Mouse (Mus musculus): ENCODE data around the gene Defb25. TPM values are rescaled to one million over a fixed set of nuclear protein-coding genes. Genes with fewer than 3 reads are reported as not detected.

Gene Defb25
- polyA plus RNA-seq, 1 experiment = not detected

DNA sequence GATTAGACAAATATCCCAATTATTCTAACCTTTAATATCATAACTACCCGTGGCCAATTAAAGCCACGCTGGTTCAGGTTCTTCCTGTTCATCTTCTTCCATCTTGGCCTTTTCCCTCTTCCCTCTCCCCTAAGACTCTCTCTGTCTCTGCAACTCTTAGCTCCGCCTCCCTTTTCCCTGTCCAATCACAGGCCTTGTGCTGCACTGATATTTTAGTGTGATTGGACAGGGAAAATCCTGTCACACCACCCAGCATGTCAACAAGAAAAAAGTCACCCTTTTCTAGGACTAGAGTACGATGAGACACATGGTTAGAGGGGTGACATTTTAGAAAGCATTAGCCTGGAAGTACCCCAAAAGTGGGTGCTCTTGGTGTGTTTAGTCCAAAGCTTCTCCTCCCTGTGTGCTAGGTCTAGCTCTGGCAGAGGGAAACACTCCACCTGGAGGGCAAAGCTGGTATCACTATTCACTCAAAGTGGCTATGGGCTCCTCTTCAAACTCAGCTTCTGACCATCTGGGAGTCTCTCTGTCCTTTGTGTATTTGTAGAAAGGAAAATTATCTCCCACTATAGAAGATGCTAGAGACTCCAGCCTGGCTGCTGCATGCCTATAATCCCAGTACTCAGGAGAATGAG lies 35.8 kb downstream of the Defb25 start:
- Histone ChIP-seq H3K27ac (ENCODE audit: insufficient read depth, low read depth, low read length) (no peak overlapping the region), H3K4me1 (ENCODE audit: control insufficient read depth, insufficient read depth, low read length) (peaks cover 5% of the 10 kb centered on the region; the same call in 1 of the 2 replicates), H3K4me3 (ENCODE audit: insufficient read depth, low read length) (no peak overlapping the region)
- TF ChIP-seq CTCF (IDR thresholded peaks at IDR 0.05; ENCODE audit: low read depth, low read length) (no peak), POLR2A (IDR thresholded peaks at IDR 0.05; ENCODE audit: borderline replicate concordance, low read depth, low read length) (no peak)

DNA sequence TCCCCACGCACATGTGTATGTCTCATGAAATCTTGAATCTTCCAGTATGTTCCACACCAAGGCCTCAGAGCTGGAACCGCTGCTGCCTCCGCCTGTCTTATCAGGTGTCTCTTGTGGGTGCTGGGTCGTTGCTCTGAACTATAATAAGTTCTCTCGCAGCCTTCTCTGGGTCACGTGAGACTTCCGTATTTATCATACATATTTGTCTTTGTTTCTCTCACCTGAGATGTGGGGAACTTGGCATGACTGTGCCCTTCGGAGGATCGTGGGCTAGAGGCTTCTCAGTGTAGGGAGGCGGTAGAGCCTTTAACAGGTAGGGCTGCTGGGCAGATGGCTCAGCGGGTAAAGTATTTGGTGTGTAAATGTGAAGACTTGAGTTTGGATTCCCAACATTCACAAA lies 42.2 kb downstream of the Defb25 start:
- TF ChIP-seq CTCF (IDR thresholded peaks at IDR 0.05; ENCODE audit: low read depth, low read length) = no peak
- TF ChIP-seq POLR2A (IDR thresholded peaks at IDR 0.05; ENCODE audit: borderline replicate concordance, low read depth, low read length) = no peak

DNA sequence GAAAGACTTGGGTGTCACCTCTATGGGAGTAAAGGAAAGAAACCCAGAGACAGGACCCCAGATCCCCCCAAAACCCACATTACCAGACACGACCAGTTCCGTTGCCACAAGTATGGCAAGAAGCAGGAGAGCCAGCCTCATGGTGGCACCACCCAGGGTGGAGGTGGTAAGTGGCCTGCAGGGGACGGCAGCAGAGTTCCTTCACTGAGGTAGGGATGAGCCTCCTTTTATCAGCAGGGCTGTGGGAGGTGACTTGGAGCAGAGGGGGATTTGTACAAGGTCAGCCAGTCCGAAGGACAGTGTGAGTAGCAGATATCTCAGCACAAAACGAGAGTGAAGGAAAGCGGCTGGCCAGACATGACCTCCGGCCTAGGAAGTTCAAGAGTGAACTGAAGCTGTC lies 42.7 kb downstream of the Defb25 start, which contains the start of gene Defb19:
Gene Defb19 (minus strand): TSS at position 206 of the 400 bp plus-strand sequence.
- Histone ChIP-seq H3K27ac (ENCODE audit: insufficient read depth, low read depth, low read length) (no peak within 1 kb of the TSS), H3K4me3 (ENCODE audit: insufficient read depth, low read length) (no peak within 1 kb of the TSS), H3K4me1 (ENCODE audit: control insufficient read depth, insufficient read depth, low read length) (no peaks in the 10 kb centered on the region)
- TF ChIP-seq CTCF (IDR thresholded peaks at IDR 0.05; ENCODE audit: low read depth, low read length) (no peak), POLR2A (IDR thresholded peaks at IDR 0.05; ENCODE audit: borderline replicate concordance, low read depth, low read length) (no peak)

More for the DNA sequence above, 42.2 kb downstream of the Defb25 start:
- H3K4me3 ChIP-seq (ENCODE audit: insufficient read depth, low read length) = no peak overlapping the region
- H3K27ac ChIP-seq (ENCODE audit: insufficient read depth, low read depth, low read length) = no peak overlapping the region
- no peaks in the 10 kb centered on the region for H3K4me1 ChIP-seq (ENCODE audit: control insufficient read depth, insufficient read depth, low read length)

DNA sequence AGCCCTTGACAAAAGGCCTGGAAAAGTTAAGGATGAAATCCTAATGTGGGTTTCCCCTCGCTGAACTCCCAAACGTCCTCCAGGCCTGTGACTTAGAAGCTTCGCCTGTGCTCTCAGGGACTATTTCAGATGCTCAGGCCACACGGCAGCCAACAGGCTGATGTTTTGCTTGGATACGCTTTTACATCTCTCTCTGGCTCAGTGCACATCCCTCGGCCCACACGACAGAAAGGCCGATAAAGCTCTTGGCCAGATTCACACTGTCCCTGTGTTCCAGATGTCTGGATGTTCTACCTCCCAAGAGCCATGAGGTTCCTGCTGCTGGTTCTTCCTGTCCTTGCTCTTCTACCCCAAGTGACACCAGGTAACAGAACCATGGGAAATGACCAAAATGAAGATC lies 49.4 kb downstream of the Defb25 start:
- Histone ChIP-seq H3K4me1 (ENCODE audit: control insufficient read depth, insufficient read depth, low read length) (no peaks in the 10 kb centered on the region), H3K4me3 (ENCODE audit: insufficient read depth, low read length) (no peak overlapping the region), H3K27ac (ENCODE audit: insufficient read depth, low read depth, low read length) (no peak overlapping the region)
- TF ChIP-seq POLR2A (IDR thresholded peaks at IDR 0.05; ENCODE audit: borderline replicate concordance, low read depth, low read length) = no peak

Other genes with a start within 250 kb of the Defb25 start
- gene Nrsn2, start 246.4 kb downstream of the Defb25 start, polyA plus RNA-seq (2012; ENCODE audit: insufficient read depth, insufficient read length, missing spikeins) = not detected in 2 replicates
- 0.44 and 0.51 TPM in 2 replicates for gene Sox12, start 225.0 kb downstream of the Defb25 start, polyA plus RNA-seq (2012; ENCODE audit: insufficient read depth, insufficient read length, missing spikeins)
- 2.0 and 2.3 TPM in 2 replicates for gene Zcchc3, start 208.0 kb downstream of the Defb25 start, polyA plus RNA-seq (2012; ENCODE audit: insufficient read depth, insufficient read length, missing spikeins)
- not detected in 2 replicates for gene 6820408C15Rik, start 207.5 kb downstream of the Defb25 start, polyA plus RNA-seq (2012; ENCODE audit: insufficient read depth, insufficient read length, missing spikeins)
- not detected in 2 replicates for gene Defb23, start 158.4 kb downstream of the Defb25 start, polyA plus RNA-seq (2012; ENCODE audit: insufficient read depth, insufficient read length, missing spikeins)
- gene Defb20, start 146.0 kb downstream of the Defb25 start, polyA plus RNA-seq (2012; ENCODE audit: insufficient read depth, insufficient read length, missing spikeins) = not detected in 2 replicates
- gene Defb22, start 132.9 kb downstream of the Defb25 start, polyA plus RNA-seq (2012; ENCODE audit: insufficient read depth, insufficient read length, missing spikeins) = not detected in 2 replicates
- gene Defb26, start 111.4 kb downstream of the Defb25 start, polyA plus RNA-seq (2012; ENCODE audit: insufficient read depth, insufficient read length, missing spikeins) = not detected in 2 replicates
- not detected in 2 replicates for gene Defb28, start 104.8 kb downstream of the Defb25 start, polyA plus RNA-seq (2012; ENCODE audit: insufficient read depth, insufficient read length, missing spikeins)
- gene Defb29, start 83.0 kb downstream of the Defb25 start, polyA plus RNA-seq (2012; ENCODE audit: insufficient read depth, insufficient read length, missing spikeins) = not detected in 2 replicates
- not detected in 2 replicates for gene Gm17416, start 53.7 kb downstream of the Defb25 start, polyA plus RNA-seq (2012; ENCODE audit: insufficient read depth, insufficient read length, missing spikeins)
- gene Defb21, start 50.3 kb downstream of the Defb25 start, polyA plus RNA-seq (2012; ENCODE audit: insufficient read depth, insufficient read length, missing spikeins) = not detected in 2 replicates
- gene Defb19, start 42.7 kb downstream of the Defb25 start, polyA plus RNA-seq (2012; ENCODE audit: insufficient read depth, insufficient read length, missing spikeins) = not detected in 2 replicates
- not detected in 2 replicates for gene Defb45, start 23.7 kb downstream of the Defb25 start, polyA plus RNA-seq (2012; ENCODE audit: insufficient read depth, insufficient read length, missing spikeins)
- not detected in 2 replicates for gene Defb36, start 18.7 kb downstream of the Defb25 start, polyA plus RNA-seq (2012; ENCODE audit: insufficient read depth, insufficient read length, missing spikeins)
- gene Rem1, start 3.9 kb upstream of the Defb25 start, polyA plus RNA-seq (2012; ENCODE audit: insufficient read depth, insufficient read length, missing spikeins) = not detected in 2 replicates
- 93.6 and 95.2 TPM in 2 replicates for gene H13, start 46.4 kb upstream of the Defb25 start, polyA plus RNA-seq (2012; ENCODE audit: insufficient read depth, insufficient read length, missing spikeins)
- 0.82 and 2.4 TPM in 2 replicates for gene Mcts2, start 64.0 kb upstream of the Defb25 start, polyA plus RNA-seq (2012; ENCODE audit: insufficient read depth, insufficient read length, missing spikeins)
- gene Id1, start 113.2 kb upstream of the Defb25 start, polyA plus RNA-seq (2012; ENCODE audit: insufficient read depth, insufficient read length, missing spikeins) = not detected in 2 replicates
- gene Cox4i2, start 131.1 kb upstream of the Defb25 start, polyA plus RNA-seq (2012; ENCODE audit: insufficient read depth, insufficient read length, missing spikeins) = not detected in 2 replicates
- 29.0 and 30.8 TPM in 2 replicates for gene Bcl2l1, start 208.7 kb upstream of the Defb25 start, polyA plus RNA-seq (2012; ENCODE audit: insufficient read depth, insufficient read length, missing spikeins)
- 35.1 and 38.3 TPM in 2 replicates for gene Tpx2, start 224.9 kb upstream of the Defb25 start, polyA plus RNA-seq (2012; ENCODE audit: insufficient read depth, insufficient read length, missing spikeins)

Data from bone marrow macrophage, adult 2 months (primary cell).